Mouse (Mus musculus) cortical plate, adult 2 months (tissue): ENCODE measurements around the gene Cyp26b1.
"Not testable (repeated sequence)": the region's sequence is repeated elsewhere in the genome, so short reads cannot be mapped to it uniquely, and the experiment has no call there.

Source experiments
- CTCF ChIP-seq: fragments of 200-500 bp; IDR thresholded peaks from 2 replicates; pipeline ENCODE4 v1.5.1; 2011; ENCODE audit warnings: mild to moderate bottlenecking, control low read depth, low read length; ENCODE audit not compliant: insufficient read depth; ENCODE audit errors: extremely low read depth
- POLR2A ChIP-seq: fragments of 200-500 bp; IDR thresholded peaks from 2 replicates; pipeline ENCODE4 v1.6.1; 2011; ENCODE audit warnings: mild to moderate bottlenecking, low read length, control low read depth; ENCODE audit not compliant: insufficient read depth; ENCODE audit errors: extremely low read depth

DNA sequence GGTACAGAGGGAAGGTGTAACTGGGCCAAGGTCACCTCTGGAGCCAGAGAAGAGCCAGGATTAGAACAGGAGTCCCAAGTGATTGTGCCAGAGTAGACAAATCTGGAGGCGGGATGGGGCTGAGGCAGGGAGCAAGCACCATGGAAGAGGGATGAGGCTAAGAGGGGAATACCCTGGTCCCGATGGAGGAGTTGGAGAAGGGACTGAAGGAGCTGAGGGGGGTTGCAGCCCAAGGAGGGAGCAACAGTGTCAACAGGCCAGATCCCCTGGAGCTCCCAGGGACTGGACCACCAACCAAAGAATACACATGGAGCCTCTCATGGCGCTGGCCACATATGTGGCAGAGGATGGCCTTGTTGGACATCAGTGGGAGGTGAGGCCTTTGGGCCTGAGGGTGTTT, 5.6 kb upstream of the Cyp26b1 start:
- not testable (repeated sequence) for TF ChIP-seq POLR2A, CTCF
